Mouse (Mus musculus) CH12.LX (cell line): ENCODE data around the gene Car8.

Experiments used
- CTCF ChIP-seq, 2 experiments: IDR thresholded peaks in 1 of 2; conservative IDR thresholded peaks in 1 of 2; 2 replicates each; pipeline ENCODE4 v1.5.1; 2011 to 2012; ENCODE audit warnings: low read depth in 2 of 2, low read length in 2 of 2, improper control_type of control experiment in 1 of 2, inconsistent platforms in 1 of 2, mild to moderate bottlenecking in 1 of 2, moderate library complexity in 1 of 2
- EP300 ChIP-seq: IDR thresholded peaks from 2 replicates; pipeline ENCODE4 v1.6.1; 2011; ENCODE audit warnings: low read length, improper control_type of control experiment
- MAFK ChIP-seq: IDR thresholded peaks from 2 replicates; pipeline ENCODE4 v1.6.1; 2011; ENCODE audit warnings: low read length, improper control_type of control experiment; ENCODE audit not compliant: insufficient replicate concordance
- MAX ChIP-seq: IDR thresholded peaks from 2 replicates; pipeline ENCODE4 v1.6.1; 2011; ENCODE audit warnings: low read length, improper control_type of control experiment
- MAZ ChIP-seq: IDR thresholded peaks from 2 replicates; pipeline ENCODE4 v1.6.1; 2012; ENCODE audit warnings: low read depth, mild to moderate bottlenecking, inconsistent platforms, low read length, improper control_type of control experiment, moderate library complexity
- MEF2A ChIP-seq: IDR thresholded peaks from 2 replicates; pipeline ENCODE4 v1.6.1; 2014; ENCODE audit warnings: low read depth, mild to moderate bottlenecking, inconsistent platforms, low read length, improper control_type of control experiment, borderline replicate concordance
- MYC ChIP-seq: IDR thresholded peaks from 2 replicates; pipeline ENCODE4 v1.6.1; 2011; ENCODE audit warnings: low read depth, mild to moderate bottlenecking, improper control_type of control experiment, low read length
- POLR2A ChIP-seq: IDR thresholded peaks from 2 replicates; pipeline ENCODE4 v1.6.1; 2011; ENCODE audit warnings: low read depth, mild to moderate bottlenecking, improper control_type of control experiment, low read length
- POLR2AphosphoS2 ChIP-seq: IDR thresholded peaks from 2 replicates; pipeline ENCODE4 v1.6.1; 2011; ENCODE audit warnings: low read depth, low read length, improper control_type of control experiment
- UBTF ChIP-seq: IDR thresholded peaks from 2 replicates; pipeline ENCODE4 v1.6.1; 2012; ENCODE audit warnings: low read depth, mild to moderate bottlenecking, inconsistent platforms, low read length, improper control_type of control experiment, moderate library complexity
- USF1 ChIP-seq: IDR thresholded peaks from 2 replicates; pipeline ENCODE4 v1.6.1; 2014; ENCODE audit warnings: low read depth, mild to moderate bottlenecking, inconsistent platforms, low read length, improper control_type of control experiment
- USF2 ChIP-seq: conservative IDR thresholded peaks from 2 replicates; pipeline ENCODE4 v1.6.1; 2011; ENCODE audit warnings: low read depth, low read length, improper control_type of control experiment
- ZMIZ1 ChIP-seq: IDR thresholded peaks from 2 replicates; pipeline ENCODE4 v1.6.1; 2012; ENCODE audit warnings: low read depth, mild to moderate bottlenecking, inconsistent platforms, low read length, improper control_type of control experiment

GRCm38 (mm10) chr4:8229661-8230298 lies 9.1 kb downstream of the Car8 start:
- TF ChIP-seq POLR2AphosphoS2 (no peak), CTCF (conservative IDR thresholded peaks at IDR 0.05 in 1 of 2, IDR thresholded peaks at IDR 0.05 in 1 of 2; ENCODE audit: low read depth in 2 of 2, low read length in 2 of 2) (no peak), EP300 (no peak), MAFK (no peak), POLR2A (no peak), MAZ (no peak), USF1 (no peak), MAX (no peak), USF2 (no peak), ZMIZ1 (no peak), MEF2A (no peak), MYC (no peak), UBTF (no peak)
